Mouse (Mus musculus): ENCODE results near the gene Eri3.

DNA sequence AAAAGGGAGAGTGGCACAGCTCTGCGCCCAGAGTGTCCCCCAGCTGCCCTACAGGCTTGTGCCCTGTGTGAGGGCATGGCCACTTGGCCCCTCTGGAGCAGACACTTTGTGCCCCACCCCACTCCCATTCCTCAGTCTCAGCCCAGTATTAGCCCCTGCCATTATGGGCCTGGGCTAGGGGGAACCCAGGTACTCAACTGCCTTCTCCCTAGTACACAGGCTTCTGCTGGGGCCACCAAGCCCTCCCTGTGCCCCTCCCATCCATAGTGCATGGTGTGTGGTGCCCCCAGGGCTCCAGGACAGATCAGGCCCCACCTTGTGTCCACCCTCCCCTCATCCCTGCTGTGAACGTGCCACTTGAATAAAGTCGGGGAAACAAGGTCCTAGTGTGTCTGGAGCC lies 123.7 kb downstream of the Eri3 start:
- TF ChIP-seq MYOD1 (IDR thresholded peaks at IDR 0.05; ENCODE audit: control insufficient read depth, insufficient read length, low read depth) (no peak), CEBPB (IDR thresholded peaks at IDR 0.05; ENCODE audit: low read depth) (no peak), USF1 (IDR thresholded peaks at IDR 0.05; ENCODE audit: low read depth) (no peak), CTCF (IDR thresholded peaks at IDR 0.05; ENCODE audit: control insufficient read depth, insufficient read depth, insufficient read length) (no peak), MAX (IDR thresholded peaks at IDR 0.05) (no peak), FOSL1 (IDR thresholded peaks at IDR 0.05; ENCODE audit: insufficient read depth, low read length, poor library complexity, severe bottlenecking) (no peak)

Measured in C2C12 (cell line).